8 mouse cellular contexts compared by ENCODE assay signal in the genomic region with DNA sequence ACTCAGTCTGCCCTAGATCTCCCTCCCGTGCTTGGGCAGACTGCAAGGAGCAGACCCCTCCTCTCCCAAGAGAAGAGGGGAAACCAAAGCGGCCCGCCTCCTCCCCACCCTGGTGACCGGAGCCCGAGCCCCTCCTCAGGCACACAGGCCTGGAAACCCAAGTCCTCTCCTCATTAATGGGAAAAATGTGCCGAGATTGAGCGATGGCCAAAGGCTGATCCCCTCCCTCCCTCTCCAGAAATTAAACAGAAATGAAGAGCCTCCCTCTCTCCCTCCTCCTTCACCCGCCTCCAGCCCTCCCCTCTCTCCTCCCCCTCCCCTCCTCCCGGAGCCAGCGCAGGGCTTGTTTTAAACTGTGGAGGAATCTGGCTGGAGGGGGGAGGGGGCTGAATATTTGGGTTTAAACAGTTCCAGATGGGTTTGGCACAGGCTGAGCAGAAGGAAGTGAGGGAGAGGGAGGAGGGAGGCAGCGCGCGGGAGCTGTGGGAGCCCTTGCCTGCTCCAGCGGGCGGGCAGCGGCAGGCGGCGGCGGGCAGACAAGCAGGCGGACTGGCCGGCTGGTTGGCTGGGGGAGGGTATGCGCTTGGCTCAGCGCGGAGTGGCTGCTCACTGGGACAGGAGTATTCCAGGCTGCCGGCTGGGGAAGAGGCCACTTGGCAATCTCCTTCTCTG. TPM values are rescaled to one million over a fixed set of nuclear protein-coding genes. Genes with fewer than 3 reads are reported as not detected.
A peak's percentile ranks its signal among the peaks of the same experiment; 100 is the strongest.
DNase-seq lines count a peak whose midpoint lies in the region; ATAC-seq and TF ChIP-seq lines count a peak whose summit lies in the region.

No protein-coding gene starts in this region.

- no peak for TF ChIP-seq CTCF in hindbrain, postnatal 0 days (IDR thresholded peaks at IDR 0.05; ENCODE audit: low read depth)

- ATAC-seq in hindbrain, postnatal 0 days, result peak; percentile 90

- H3K4me1 ChIP-seq in hindbrain, postnatal 0 days (ENCODE audit: insufficient read depth, low read length), result peaks cover 25% of the 10 kb centered on the region

- H3K4me3 ChIP-seq in hindbrain, postnatal 0 days (ENCODE audit: low read length), result peak overlapping the region; percentile 36

- intact Hi-C loops in gastrocnemius, postnatal 14 days (cut with DNase I; ENCODE audit: low total_unique reads), result no loop called here

- no peaks in the 10 kb centered on the region for H3K27me3 ChIP-seq in hindbrain, postnatal 0 days (ENCODE audit: insufficient read depth, low read length)

- peak overlapping the region; percentile 80 for H3K27ac ChIP-seq in hindbrain, postnatal 0 days

- H3K4me2 ChIP-seq in hindbrain, postnatal 0 days (ENCODE audit: low read depth, low read length), result peak overlapping the region; percentile 59

- H3K36me3 ChIP-seq in hindbrain, postnatal 0 days (ENCODE audit: insufficient read depth, low read length), result no peaks in the 10 kb centered on the region

- H3K9ac ChIP-seq in hindbrain, postnatal 0 days (replicated peaks; ENCODE audit: low read length), result peak overlapping the region; percentile 33

- DNase-seq in adrenal gland, adult 2 months, result peak; percentile 79
- peak; percentile 97 for DNase-seq in embryo, embryonic 10.5 days (ENCODE audit: low spot score)
- peak; percentile 88 for DNase-seq in gastrocnemius, postnatal 14 days
- DNase-seq in hindbrain, postnatal 0 days (ENCODE audit: low spot score), result peak; percentile 91
- peak; percentile 73 to 90 for DNase-seq in left cerebral cortex, adult 18-20 months (ENCODE audit: low spot score in 2 of 2)
- peak; percentile 91 for DNase-seq in lung, postnatal 25 days (ENCODE audit: low spot score)
- DNase-seq in right cerebral cortex, adult 2 months (ENCODE audit: low spot score in 2 of 2), result peak; percentile 85 to 87
- no peak for DNase-seq in B cell, adult 2 months

- no peaks in the 10 kb centered on the region for H3K9me3 ChIP-seq in hindbrain, postnatal 0 days (ENCODE audit: low read length)

- 2% methylated on average over 24 of the region's 25 CpGs for WGBS in hindbrain, postnatal 0 days

RNA-seq across cellular contexts. Expression of a gene that starts 6.2 kb away (rescaled TPM):
- 1 to 10 TPM in 1 of 2 experiments, under 1 TPM in 1; 0.78 to 1.8 TPM for total RNA-seq in adrenal gland, adult 2 months (2021)
- 2.9 and 3.5 TPM in 2 replicates for polyA plus RNA-seq in adrenal gland, adult 2 months (2012; rRNA removed)
- 1 to 10 TPM; 2.9 to 4.8 TPM for total RNA-seq in gastrocnemius, postnatal 14 days (2021)
- total RNA-seq in hindbrain, postnatal 0 days (2014; rRNA removed), result 21.4 and 22.3 TPM in 2 replicates
- polyA plus RNA-seq in hindbrain, postnatal 0 days (2015; fragmentation: Nextera tagmentation; extraction: Ambion mirVana), result 8.3 and 8.6 TPM in 2 replicates
- total RNA-seq in left cerebral cortex, adult 18-20 months (2021), result 10 to 100 TPM; 25.5 to 27.5 TPM

RNA-seq across cellular contexts. Expression of a gene that starts 57.0 kb away (rescaled TPM):
- not detected for total RNA-seq in adrenal gland, adult 2 months (2021)
- 0.08 and 0.17 TPM in 2 replicates for polyA plus RNA-seq in adrenal gland, adult 2 months (2012; rRNA removed)
- total RNA-seq in gastrocnemius, postnatal 14 days (2021), result not detected
- 0.10 and 0.43 TPM in 2 replicates for total RNA-seq in hindbrain, postnatal 0 days (2014; rRNA removed)
- polyA plus RNA-seq in hindbrain, postnatal 0 days (2015; fragmentation: Nextera tagmentation; extraction: Ambion mirVana), result 0.23 and 0.33 TPM in 2 replicates
- total RNA-seq in left cerebral cortex, adult 18-20 months (2021), result 1 to 10 TPM in 1 of 2 experiments, under 1 TPM in 1; 0.59 to 1.1 TPM

Comparison
In these comparisons a context has a peak if more than half of its experiments do, and no peak if none do; other contexts are left out.
1. DNase-seq: peak in adrenal gland, adult 2 months (single experiment), embryo, embryonic 10.5 days (single experiment), gastrocnemius, postnatal 14 days (single experiment), hindbrain, postnatal 0 days (single experiment), left cerebral cortex, adult 18-20 months (2 of 2), lung, postnatal 25 days (single experiment) and right cerebral cortex, adult 2 months (2 of 2); none in B cell, adult 2 months (0 of 2).